Mouse (Mus musculus): ENCODE measurements around the gene Gnao1. TPM values are rescaled to one million over a fixed set of nuclear protein-coding genes. Genes with fewer than 3 reads are reported as not detected.

The Gnao1 gene
- total RNA-seq, 2 experiments from 2014 or later: not detected

DNA sequence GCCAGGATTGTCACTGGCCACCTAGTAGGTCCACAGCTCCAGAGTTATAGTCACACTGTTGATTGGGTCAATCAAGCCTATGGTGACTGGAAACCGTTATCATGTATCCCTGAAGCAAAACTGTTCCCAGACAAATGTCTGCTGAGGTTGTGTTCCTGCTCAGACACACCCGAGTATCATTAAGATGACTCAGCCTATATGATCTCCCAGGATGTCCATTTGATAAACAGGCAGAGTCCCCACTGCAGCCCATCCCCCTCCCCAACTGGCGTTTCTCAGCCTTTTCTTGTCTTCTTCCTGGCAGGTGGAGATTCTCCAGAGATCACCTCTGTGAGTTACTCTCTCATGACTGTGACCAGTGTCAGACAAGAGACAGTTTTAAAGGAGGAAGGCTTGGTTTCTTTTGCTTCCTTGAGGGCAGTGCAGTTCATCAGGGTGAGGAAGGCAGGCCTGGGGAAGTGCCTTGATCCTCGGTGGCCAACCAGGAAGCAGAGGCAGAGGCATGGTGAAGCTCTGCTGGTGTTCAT, 78.4 kb downstream of the Gnao1 start:
- no peak for ATAC-seq (replicated peaks; ENCODE audit: low FRiP score, poor library complexity, severe bottlenecking)

DNA sequence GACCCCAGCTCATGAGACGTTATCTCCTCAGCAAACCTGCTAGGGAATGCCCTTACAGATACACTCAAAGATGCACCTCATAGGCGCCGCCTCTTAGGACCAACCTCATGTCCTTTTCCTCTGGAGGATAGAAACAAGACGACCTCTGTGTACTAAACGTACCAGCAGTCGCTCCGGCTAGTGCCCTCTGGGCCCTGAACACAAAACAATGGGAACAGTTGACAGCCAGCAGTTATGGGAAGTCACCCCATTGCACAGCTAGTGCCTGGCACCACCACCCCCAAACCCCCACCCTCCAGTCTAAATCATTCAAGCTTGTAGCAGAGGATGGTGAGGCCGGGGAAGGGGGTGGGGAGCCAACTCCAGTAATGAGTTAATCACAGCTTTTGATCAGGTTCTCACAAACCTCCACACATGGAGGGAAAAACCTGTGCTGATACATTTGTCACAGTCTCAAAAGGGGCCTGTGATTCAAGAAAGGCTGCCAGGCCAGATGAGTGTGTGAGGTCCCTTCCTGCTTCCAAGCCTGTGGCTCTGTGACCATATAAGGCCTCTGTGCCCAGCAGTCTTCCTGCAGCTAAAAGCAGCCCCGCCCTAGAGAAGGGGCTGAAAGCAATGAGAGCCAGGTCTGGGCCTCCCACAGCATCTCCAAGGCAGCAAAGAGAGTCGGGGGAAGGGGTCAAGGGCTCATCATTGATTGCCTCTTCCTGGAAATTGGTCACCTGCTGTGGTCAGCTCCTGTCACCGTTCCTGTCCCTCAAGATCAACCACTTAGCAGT, 79.1 kb downstream of the Gnao1 start:
- no peak for ATAC-seq (replicated peaks; ENCODE audit: low FRiP score, poor library complexity, severe bottlenecking)

DNA sequence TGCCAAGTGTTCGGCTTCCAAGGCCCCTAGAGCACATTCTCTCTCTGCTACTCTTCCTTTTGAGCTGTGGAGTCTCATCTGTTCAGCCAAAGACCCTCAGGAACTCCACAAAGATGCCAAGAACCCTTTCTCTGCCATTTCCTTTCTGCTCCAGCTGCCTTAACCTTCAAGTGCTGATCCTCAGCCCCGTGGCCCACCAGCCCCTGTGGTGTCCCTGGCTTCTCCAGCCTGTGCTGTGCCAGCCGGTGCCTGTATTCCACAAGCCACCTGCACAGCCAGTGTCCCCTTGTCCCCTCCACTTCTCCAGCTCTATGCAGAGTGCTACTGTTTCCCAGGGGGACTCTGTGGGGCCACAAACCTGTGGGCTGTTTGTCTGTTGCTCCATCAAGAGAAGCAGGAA, 83.8 kb downstream of the Gnao1 start:
- ATAC-seq (replicated peaks; ENCODE audit: low FRiP score, poor library complexity, severe bottlenecking): no peak

DNA sequence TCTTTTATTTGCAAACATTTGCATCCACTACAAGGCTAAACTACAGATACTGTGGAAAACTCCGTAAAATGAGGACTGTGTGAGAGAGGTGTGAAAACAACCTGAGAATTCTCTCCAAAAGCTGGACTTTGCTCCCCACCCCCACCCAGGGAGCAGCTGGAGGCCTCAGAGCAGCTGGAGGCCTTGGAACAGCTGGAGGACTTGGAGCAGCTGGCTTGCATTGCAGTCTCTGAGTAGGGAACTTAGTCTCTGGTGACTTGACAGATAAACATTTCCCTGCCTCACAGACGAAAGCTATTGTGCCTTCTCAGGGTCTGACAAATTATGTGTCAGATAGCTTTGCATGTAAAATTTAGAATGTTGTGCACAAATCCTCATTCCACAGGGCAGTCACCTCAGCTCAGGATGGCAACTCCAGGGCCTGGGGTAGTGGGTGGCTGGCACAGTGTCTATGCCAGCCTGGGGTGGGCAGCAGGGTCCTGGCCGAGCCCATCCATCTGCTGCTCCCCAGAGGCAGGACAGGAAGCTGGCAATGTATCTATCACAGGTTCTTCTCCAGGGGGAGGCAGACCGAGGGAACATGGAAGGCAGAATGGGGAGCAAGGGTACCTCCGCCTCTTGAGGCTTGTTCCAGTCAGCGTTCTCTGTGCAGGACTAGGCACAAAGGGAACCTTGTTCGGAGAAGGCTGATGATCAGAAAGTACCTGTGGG, 87.2 kb downstream of the Gnao1 start:
- ATAC-seq (replicated peaks; ENCODE audit: low FRiP score, poor library complexity, severe bottlenecking): no peak

DNA sequence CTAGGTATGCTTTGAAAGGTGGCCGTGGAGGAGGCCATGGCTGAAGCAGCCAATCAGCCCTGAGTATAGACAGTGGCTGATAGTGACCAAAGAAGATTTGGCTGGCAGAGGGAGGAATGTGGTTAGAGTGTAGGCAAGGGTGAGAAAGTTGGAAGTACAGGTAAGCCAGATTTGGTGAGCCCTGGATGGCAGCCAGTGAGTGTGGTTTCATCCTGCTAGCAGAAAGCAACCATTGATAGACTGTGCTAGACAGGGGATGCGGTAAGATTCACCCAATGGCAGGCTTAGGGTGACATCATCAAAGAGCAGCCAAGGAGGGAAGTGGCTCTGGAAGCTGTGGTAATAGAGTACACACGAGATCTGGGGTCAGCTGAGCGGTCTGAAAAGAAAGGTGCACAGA, 88.8 kb downstream of the Gnao1 start:
- no peak for ATAC-seq (replicated peaks; ENCODE audit: low FRiP score, poor library complexity, severe bottlenecking)

DNA sequence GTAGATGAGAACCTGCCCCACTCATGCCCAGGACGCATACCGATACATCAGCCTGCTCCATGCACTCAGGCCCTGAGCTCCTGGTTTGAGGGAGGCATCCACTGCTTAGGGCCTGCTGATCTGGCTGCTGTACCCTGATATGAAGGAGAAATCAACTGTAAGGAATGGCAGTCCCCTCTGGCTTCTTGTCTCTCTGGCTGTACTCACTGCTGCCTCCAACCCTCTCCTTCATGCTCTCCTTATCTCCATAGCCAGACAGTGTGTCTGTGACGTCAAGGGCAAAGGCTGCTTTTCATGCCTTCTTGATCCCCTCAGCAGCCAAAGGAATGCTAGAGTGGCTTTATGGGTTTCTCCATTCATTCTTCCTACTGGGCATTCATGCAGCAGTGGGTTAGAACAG, 92.3 kb downstream of the Gnao1 start:
- ATAC-seq (replicated peaks; ENCODE audit: low FRiP score, poor library complexity, severe bottlenecking): no peak

DNA sequence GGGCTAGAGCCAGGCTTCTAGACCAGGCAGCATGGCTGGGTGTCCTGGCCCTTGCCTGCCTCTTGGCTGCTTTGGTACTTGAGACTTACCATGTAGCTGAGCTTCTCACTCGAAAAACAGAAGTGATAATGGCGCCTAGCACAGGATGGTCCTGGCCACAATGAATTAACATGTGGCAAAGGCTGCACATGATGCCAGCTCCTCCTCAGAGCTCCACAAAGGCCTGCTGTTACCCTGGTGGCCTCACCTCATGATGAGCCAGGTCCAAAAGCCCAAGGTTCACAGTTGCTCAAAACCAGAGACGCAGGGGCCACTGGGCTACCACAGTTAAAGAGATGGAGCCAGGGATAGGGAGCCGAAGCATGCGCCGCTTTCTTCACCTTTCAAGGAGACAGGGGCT, 97.2 kb downstream of the Gnao1 start:
- ATAC-seq (replicated peaks; ENCODE audit: low FRiP score, poor library complexity, severe bottlenecking): no peak

DNA sequence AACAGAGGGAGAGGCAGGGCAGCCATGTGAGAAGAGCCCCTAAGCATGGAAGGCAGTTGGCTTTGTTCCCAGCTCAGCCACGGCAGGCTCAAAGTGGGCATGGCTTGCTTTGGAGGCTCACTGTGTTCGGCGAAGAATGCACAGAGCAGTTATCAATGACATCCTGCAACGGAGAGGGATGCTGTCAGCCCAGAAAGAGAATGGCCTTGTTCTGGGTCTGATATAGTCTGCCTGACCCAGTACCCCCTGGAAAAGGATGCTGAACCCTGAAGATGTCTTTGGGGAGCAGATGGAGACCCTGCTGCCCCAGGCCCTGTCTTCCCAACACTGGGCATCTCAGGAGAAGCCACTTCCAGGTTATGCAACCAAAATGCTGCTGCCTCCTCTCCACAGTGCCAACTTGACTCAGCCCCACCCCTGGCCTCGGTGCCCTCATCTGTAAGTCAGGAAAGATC, 98.2 kb downstream of the Gnao1 start:
- no peak for ATAC-seq (replicated peaks; ENCODE audit: low FRiP score, poor library complexity, severe bottlenecking)

DNA sequence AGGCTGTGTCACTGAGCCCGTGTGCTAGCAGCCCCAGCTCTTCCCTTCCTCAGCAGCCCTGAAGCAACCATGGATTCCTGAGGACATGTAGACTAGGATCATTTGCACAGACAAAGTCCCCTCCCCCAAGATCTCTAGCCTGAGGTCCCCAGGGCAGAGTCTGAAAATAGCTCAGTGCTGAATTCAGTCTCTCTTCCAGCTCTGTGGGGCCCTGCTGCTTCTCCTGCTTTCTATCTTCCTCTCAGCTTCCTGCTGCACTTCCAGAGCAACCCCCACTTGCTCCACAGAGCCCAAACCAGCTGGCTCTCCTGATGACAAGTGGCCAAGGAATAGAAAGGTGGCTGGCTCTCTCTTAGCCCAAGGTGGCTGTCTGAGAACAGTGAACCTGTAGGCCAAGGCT, 98.8 kb downstream of the Gnao1 start:
- no peak for ATAC-seq (replicated peaks; ENCODE audit: low FRiP score, poor library complexity, severe bottlenecking)

DNA sequence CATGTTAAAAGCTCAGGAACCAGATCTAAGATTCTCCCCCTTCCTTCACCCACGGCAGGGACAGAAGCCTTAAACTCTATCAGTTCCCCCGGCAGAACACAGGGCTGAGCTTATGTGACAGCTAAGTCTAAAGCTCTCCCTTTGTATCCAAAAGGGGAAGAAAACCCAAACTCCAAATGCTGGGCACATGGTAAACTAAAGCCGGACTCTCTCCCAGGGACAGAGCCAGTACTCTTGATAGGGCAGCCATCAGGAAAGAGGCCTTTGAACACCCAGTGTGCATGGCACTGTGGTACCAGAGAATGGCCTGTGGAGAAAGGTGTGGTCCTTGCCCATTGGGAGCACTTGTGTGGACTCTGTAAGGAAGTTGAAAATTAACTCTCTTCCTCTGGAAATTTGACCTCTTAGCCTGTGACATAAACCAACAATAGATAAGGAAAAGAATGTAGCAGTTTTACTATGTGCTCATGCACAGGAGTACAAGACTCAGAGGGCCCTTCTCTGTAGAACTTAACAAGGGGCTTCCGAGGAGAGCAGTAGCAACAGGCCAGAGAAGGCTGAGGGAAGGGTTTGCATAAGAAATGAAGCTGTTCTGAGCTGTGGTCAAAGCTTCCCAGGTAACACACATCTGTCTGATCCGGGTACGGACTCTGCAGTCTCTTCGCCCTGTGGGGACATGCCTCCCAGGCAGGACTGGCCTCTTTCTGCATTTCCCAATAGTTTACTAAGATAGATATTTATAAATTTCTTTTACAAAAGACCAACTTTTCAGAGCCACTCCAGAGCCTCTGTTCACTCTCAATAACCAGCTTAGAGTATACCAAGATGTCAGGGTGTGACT, 102.2 kb downstream of the Gnao1 start:
- no peak for ATAC-seq (replicated peaks; ENCODE audit: low FRiP score, poor library complexity, severe bottlenecking)

DNA sequence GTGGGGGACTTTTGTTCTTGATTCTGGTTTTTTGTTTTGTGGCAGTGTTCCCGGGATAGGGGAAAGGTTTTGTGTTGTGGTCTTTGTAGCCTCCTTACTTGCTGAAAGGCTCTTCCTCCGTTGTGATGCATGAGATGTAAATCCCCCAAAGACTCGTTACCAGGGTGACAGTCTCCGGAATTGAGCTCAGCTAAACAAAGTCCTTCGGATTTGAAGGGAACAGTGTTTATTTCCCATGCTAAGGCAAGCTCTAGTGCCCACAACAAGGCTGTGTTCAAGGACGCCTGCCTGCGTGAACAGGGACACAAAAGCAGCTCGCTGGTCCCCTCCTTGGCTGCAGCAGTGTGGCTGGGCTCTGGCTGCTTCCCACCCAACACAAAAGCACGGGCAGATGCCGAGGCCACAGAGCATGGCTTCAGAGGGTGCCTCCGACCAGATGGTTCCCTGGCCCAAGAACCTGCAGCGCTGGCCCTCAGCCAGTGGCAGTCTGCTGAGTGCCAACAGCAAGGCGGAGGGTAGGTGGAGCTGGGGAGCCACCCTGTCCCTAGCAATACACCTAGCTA, 108.2 kb downstream of the Gnao1 start:
- ATAC-seq (replicated peaks; ENCODE audit: low FRiP score, poor library complexity, severe bottlenecking): no peak

DNA sequence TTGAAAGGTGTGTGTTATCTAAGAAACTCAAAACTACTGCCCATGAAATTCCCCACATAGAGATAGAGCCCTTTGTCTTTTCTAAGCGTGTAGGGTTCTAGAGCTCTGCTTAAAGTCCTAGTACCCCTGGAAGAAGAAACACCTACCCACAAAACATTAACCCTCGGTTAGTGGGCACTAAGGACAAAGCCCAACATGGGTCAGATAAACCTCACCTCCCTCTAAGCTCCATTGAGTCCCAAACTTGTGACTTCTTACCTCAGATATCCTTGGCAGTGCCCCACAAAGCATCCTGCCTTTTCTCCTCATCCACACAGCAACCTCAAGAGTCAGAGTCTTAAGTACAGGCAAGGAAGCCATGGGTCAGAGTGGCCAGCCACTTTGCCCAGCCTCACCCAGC, 108.8 kb downstream of the Gnao1 start:
- ATAC-seq (replicated peaks; ENCODE audit: low FRiP score, poor library complexity, severe bottlenecking): no peak

DNA sequence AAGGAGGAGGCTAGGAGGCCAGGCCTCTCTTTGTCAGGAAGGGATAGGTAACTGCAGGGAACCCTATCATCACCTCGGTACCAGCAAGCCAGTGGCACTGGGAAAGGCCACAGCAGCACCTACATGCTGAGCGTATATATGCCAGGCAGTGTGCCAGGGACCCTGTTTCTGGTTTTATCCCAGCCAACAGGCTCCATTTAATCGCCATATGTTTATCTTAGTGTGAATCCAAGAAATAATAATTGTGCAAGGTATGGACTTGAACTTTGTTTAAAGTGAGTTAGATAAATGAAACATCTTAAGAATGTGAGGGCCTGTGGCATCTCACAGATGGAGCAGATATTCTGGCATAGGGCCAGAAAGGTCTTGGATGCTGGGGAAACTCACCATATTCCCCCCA, 109.7 kb downstream of the Gnao1 start:
- no peak for ATAC-seq (replicated peaks; ENCODE audit: low FRiP score, poor library complexity, severe bottlenecking)

DNA sequence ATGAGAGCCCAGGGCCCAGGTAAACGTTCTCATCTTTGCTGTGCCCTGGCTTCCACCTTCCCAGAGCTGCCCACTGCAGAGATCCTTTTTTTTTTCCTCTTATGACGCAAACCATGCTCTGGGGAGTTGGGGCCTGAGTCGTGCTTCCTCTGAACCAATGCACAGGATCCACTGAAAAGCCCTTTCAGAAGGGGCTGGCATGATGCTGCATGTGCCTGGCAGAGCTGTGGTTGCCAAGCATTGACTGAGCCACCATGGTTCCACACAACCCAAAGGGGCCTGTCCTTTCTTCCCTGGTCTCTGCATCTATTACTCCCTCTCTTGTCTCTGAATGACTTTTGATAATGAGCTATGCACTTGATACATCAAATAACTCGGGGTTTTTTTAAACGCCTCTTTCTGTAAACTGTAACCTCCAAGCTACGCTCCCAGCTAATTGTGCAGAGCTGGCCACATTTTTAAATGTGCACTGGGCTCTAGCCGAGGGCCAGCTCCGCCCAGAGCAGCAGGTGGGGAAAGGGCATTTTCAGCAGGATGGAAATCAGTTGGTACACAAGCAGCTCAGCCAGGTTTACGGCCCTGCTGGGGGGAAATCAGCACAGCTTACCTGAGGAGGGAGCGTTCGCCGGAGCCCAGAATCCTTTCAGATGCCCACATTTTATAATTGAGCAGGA, 110.3 kb downstream of the Gnao1 start:
- no peak for ATAC-seq (replicated peaks; ENCODE audit: low FRiP score, poor library complexity, severe bottlenecking)

DNA sequence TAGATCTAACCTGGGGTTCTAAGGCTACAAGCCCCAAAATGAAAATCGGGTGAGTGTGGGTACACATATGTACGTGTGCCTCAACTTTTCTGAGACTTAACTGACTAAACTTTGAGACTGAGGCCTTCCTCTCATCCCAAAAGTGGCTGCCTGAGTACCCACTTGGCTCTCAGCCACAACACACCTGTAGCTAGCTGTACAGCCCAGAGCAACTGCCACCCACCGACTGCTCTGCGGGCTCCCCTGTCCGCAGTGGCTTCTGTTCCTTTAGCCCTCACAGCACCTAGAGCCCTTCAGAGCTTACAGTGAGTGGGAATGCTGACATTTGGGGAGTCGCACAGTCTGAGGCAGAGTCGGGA, 110.8 kb downstream of the Gnao1 start:
- ATAC-seq (replicated peaks; ENCODE audit: low FRiP score, poor library complexity, severe bottlenecking): no peak

DNA sequence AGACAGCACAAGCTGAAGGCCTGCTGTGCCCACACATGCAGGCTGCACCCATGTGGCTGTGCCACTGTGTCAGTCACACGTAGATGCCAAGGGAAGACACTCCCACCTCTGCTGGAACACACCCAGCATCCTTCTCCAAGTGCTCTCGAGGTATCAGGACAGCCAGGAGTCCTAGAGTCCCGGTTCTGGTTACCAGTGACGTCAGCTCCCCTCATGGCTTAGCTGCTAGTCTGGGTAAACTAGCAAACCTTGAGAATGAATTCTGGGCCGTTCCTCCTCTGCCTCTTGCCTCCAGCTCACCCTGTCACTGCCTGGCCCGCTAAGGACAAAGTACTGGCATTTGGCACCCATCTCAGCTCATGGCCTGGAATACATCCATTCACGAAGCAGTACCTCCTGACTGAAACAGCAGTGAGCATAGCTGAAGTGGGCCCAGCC, 114.2 kb downstream of the Gnao1 start:
- no peak for ATAC-seq (replicated peaks; ENCODE audit: low FRiP score, poor library complexity, severe bottlenecking)

DNA sequence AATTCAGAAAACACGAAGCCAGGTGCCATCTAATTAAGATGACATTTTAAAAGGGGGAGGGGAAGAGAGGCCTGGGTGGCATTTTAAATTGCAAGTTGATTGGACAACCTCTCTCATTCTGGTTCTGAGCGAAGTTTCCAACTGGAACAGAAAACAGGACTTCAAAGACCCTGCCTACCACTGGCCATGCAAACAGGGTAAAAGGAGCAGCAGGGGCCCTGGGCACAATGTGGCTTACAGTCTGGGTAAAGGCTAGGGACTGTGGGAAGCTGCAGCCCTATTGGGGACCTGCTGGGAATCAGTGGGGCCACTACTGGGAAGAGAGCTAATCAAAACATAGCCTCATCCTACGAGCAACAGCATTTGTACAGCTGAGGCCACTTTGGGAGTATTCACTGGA, 115.7 kb downstream of the Gnao1 start:
- ATAC-seq (replicated peaks; ENCODE audit: low FRiP score, poor library complexity, severe bottlenecking): no peak

DNA sequence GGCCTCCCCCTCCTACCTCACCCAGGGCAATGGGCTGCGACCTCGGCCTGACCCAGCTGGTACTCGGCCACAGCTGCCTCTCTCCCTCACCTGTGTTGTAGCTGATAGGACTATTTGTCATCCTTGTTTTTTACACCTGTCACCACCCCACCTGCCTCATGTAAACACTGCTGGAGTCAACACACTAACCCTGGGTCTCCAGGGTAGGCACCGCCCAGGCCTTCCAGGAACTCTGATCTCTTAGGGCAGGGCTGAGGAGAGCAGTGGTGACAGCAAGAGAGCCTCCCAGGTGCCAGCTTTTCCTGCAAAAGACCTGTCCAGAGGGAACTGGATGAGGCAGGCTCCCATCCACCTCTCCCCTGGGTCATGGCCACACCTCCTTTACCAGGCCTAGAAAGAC, 119.5 kb downstream of the Gnao1 start:
- ATAC-seq (replicated peaks; ENCODE audit: low FRiP score, poor library complexity, severe bottlenecking): no peak

DNA sequence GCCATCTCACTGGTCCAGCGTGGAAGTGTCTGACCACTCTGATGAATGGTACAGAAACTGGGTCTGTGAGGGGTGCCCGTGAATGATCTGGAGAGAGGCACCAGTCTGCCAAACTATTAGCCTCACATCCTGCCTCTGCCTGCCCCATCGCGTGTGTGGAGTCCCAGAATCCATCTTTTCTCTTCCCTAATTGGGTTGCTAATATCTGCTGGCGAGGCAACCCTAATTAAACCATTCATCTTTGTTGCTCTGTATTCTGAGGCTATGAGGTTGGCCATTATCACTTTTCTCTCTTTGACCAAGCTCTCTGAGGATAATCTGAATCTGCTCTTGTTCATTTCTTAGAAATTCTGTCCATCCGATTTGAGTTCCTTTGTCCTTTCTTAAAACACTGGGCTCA, 121.6 kb downstream of the Gnao1 start:
- ATAC-seq (replicated peaks; ENCODE audit: low FRiP score, poor library complexity, severe bottlenecking): no peak

DNA sequence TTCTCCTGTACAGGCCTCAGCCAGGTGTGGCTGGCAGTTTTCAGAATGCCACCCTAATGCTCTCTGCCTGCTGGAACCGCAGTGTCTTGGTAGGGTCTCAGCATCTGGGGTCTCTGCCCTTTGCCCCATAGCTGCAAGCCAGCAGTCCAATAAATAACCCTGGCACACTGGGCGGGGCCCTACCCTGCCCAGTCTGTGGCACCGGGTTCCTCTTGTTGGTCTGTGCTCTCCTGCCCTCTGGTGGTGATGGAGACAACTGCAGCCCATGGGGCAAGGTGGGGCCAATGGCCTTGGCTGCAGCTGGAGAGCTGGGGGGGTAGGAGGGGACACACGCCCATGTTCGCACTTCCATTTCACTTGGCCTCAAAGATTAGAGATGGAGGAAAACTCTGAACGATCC, 123.1 kb downstream of the Gnao1 start:
- ATAC-seq (replicated peaks; ENCODE audit: low FRiP score, poor library complexity, severe bottlenecking): peak; percentile 89

Data from erythroblast, adult 5-6 weeks (primary cell).